Mouse (Mus musculus) midbrain, embryonic 13.5 days (tissue): ENCODE results near the gene Elk3. TPM values are rescaled to one million over a fixed set of nuclear protein-coding genes. Genes with fewer than 3 reads are reported as not detected.

ENCODE experiments used
- ATAC-seq: fragments of 200-750 bp; cut with Nextera tagmentation; 2 replicates; pipeline ENCODE4 v1.8.0; 2017; ENCODE audit warnings: mild to moderate bottlenecking, moderate TSS enrichment, moderate library complexity
- H3K27ac ChIP-seq: fragments of 300-500 bp; sonication (generic); 2 replicates; pipeline ENCODE4 v1.5.1; 2015; ENCODE audit warnings: inconsistent platforms, mild to moderate bottlenecking, moderate library complexity
- H3K27me3 ChIP-seq: fragments of 300-500 bp; sonication (generic); 2 replicates; pipeline ENCODE4 v1.6.1; 2015; ENCODE audit warnings: mild to moderate bottlenecking, inconsistent platforms
- H3K36me3 ChIP-seq: fragments of 300-500 bp; sonication (generic); 2 replicates; pipeline ENCODE4 v1.6.1; 2015; ENCODE audit warnings: mild to moderate bottlenecking, inconsistent platforms
- H3K4me1 ChIP-seq: fragments of 300-500 bp; sonication (generic); replicated peaks from 2 replicates; pipeline ENCODE4 v1.6.1; 2015; ENCODE audit warnings: inconsistent platforms
- H3K4me2 ChIP-seq: fragments of 300-500 bp; sonication (generic); replicated peaks from 2 replicates; pipeline ENCODE4 v1.6.1; 2015; ENCODE audit warnings: moderate library complexity, mild to moderate bottlenecking, inconsistent platforms
- H3K4me3 ChIP-seq: fragments of 300-500 bp; sonication (generic); replicated peaks from 2 replicates; pipeline ENCODE4 v1.5.1; 2015; ENCODE audit warnings: mild to moderate bottlenecking, inconsistent platforms
- H3K9ac ChIP-seq: fragments of 300-500 bp; sonication (generic); replicated peaks from 2 replicates; pipeline ENCODE4 v1.6.1; 2015; ENCODE audit warnings: mild to moderate bottlenecking, inconsistent platforms
- H3K9me3 ChIP-seq: fragments of 300-500 bp; sonication (generic); 2 replicates; pipeline ENCODE4 v1.6.1; 2016; ENCODE audit warnings: mild to moderate bottlenecking, inconsistent platforms
- WGBS: fragments of 180-500 bp; shearing (Covaris S2); methylation state at CpG from one replicate; pipeline ENCODE4 v1.1.7; 2015; 5-methylcytosine and 5-hydroxymethylcytosine counted together
- polyA plus RNA-seq: library from polyadenylated mRNA; unstranded; fragments of >200 nt; fragmentation: Nextera tagmentation; extraction: Ambion mirVana; gene quantifications from 2 replicates; pipeline ENCODE4 v1.2.1, GENCODE M21; 2015

The Elk3 gene
- polyA plus RNA-seq, 1 experiment from 2014 or later, result 8.5 TPM

DNA sequence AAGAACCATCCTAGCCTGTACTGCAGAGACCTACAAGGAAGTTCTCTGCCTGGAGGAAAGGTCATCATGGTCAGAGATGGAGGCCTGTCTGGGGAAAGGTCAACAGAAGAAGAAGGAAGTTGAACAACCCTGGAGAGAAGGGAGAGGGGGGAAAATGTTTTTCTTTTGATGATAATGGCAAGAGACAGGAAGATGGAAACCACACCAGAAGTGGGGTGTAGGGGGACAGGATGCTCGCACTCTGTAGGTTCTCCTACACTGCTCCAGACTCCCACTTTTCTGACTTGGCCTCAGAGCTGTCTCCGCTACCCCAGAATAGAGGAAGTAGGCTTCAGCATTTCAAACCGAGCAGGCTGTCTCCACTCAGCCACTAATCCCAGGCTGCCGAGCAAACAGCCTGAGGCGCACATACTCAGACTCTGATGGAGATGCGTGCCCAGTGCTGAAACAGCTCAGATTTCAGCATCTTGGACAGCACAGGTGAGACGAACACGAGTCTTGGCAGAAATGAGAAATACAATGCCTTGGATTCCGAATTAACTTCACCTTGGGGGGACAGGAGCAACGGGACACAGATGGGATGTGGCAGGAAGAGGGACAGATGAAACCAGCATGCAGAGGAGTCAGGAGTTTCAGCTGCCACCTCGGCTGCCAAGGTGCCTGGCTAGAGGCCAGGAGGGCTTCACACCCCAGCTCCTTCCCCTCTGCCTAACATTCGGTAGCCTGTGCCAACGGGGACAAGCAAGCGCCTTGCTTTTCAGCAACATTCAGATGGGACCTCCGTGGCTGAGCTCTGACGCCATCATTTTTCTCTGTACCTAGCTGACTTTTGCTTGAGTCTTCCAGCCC is 49.6 kb downstream of the Elk3 start:
- WGBS, result 27% methylated on average over 16 of the region's 16 CpGs
- H3K4me3 ChIP-seq, result peak overlapping the region; percentile 21
- H3K4me2 ChIP-seq, result peak overlapping the region; percentile 51
- no peak overlapping the region for H3K9ac ChIP-seq
- H3K36me3 ChIP-seq, result no peaks in the 10 kb centered on the region
- H3K9me3 ChIP-seq, result no peaks in the 10 kb centered on the region
- H3K4me1 ChIP-seq, result peaks cover 45% of the 10 kb centered on the region
- peak overlapping the region; percentile 61 for H3K27ac ChIP-seq
- ATAC-seq, result peak; percentile 57
- no peaks in the 10 kb centered on the region for H3K27me3 ChIP-seq

DNA sequence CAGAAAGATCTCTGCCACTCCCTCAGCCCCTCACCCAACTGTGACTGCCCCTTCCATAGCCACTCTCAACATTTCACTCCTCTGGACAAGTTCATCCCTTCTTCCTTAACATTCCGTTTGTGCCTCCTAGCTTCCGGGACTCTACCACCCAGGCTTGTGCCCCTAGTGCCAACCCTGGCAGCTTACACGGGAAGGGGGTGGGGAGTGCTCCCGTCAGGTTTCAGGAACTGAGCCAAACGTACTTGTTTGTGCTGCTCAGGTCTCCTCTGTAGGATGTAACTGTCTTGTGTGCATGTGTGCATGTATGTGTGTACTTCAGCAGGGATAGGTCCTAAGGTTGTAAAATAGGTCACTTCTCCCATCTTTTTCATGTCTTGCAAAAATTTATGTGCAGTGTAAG is 51.1 kb downstream of the Elk3 start:
- Histone ChIP-seq H3K9ac (no peak overlapping the region), H3K4me3 (no peak overlapping the region), H3K36me3 (no peaks in the 10 kb centered on the region), H3K4me2 (no peak overlapping the region), H3K4me1 (peaks cover 57% of the 10 kb centered on the region), H3K9me3 (no peaks in the 10 kb centered on the region), H3K27ac (no peak overlapping the region), H3K27me3 (no peaks in the 10 kb centered on the region)
- ATAC-seq, result no peak
- WGBS, result 72% methylated on average over 5 of the region's 5 CpGs

DNA sequence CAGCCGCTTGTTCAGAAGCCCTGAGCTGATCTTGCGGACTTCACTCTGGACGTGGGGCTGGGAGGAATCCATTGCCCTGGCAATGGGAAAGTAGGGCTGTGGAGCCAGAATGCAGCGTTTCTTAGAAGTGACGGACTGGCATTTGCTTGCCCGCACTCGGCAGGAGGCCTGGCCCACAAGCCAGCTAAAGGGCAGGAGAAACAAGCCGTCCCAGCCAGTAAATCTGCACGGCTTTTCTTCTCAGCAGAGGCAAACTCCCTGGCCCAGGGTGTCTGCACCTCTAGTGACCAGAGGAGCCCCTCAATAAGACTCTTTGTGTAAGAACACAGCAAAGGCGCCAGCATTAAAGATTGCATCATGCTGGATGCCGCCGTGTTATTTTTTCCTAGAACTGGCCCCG is 55.6 kb downstream of the Elk3 start:
- no peaks in the 10 kb centered on the region for H3K9me3 ChIP-seq
- peak overlapping the region; percentile 32 for H3K4me2 ChIP-seq
- 15% methylated on average over 13 of the region's 13 CpGs for WGBS
- H3K9ac ChIP-seq, result peak overlapping the region; percentile 37; the same call in 1 of the 2 replicates
- no peak overlapping the region for H3K4me3 ChIP-seq
- H3K27me3 ChIP-seq, result no peaks in the 10 kb centered on the region
- H3K4me1 ChIP-seq, result peaks cover 23% of the 10 kb centered on the region
- H3K27ac ChIP-seq, result peak overlapping the region; percentile 64
- H3K36me3 ChIP-seq, result no peaks in the 10 kb centered on the region
- ATAC-seq, result peak; percentile 57

DNA sequence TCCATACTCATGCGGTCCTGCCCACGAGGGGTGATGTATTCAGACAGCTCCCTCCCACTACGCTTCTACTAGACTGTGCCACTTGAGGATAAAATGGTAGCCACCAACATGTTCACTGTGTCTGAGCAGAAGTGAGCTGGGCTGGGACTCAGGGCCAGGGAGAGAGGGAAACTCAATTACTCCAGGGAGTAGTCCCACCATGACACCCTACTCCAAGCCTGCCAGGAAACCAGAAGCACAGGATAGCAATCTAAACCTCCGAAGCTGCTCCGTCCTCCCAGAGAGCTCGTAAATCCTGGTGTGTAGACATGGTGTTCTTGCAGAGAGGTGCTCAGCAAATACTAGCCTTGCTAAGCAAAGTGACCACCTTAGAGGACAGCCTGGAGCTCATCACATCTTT is 57.8 kb downstream of the Elk3 start:
- Histone ChIP-seq H3K9me3 (no peaks in the 10 kb centered on the region), H3K36me3 (peaks cover 10% of the 10 kb centered on the region; the same call in 1 of the 2 replicates), H3K4me3 (no peak overlapping the region), H3K4me1 (peaks cover 29% of the 10 kb centered on the region), H3K27ac (no peak overlapping the region), H3K4me2 (no peak overlapping the region), H3K27me3 (no peaks in the 10 kb centered on the region), H3K9ac (no peak overlapping the region)
- no peak for ATAC-seq
- WGBS, result 98% methylated on average over 6 of the region's 6 CpGs

DNA sequence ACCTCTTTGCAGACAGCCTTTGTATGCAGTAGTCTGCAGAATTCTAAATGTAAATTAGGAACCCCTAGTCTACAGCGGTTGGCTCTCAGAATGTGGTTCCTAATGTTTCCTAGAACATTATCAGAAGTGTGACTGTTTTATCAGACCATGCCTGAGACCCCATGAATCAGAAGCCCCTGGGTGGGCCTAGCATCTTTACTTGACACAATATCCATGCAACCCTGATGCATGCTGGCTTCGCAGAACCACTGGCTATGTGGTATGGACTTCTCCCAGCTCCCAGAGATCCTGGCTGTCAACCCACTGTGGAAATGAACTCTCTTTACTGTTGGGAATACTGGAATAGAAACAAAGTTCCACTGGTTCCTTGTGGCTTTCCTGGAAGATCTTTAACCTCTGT is 58.3 kb downstream of the Elk3 start:
- H3K27me3 ChIP-seq, result no peaks in the 10 kb centered on the region
- no peak for ATAC-seq
- WGBS, result 89% methylated on average over 2 of the region's 2 CpGs
- no peak overlapping the region for H3K27ac ChIP-seq
- H3K4me1 ChIP-seq, result peaks cover 33% of the 10 kb centered on the region
- H3K9ac ChIP-seq, result no peak overlapping the region
- no peak overlapping the region for H3K4me3 ChIP-seq
- no peak overlapping the region for H3K4me2 ChIP-seq
- H3K36me3 ChIP-seq, result peaks cover 10% of the 10 kb centered on the region; the same call in 1 of the 2 replicates
- no peaks in the 10 kb centered on the region for H3K9me3 ChIP-seq

DNA sequence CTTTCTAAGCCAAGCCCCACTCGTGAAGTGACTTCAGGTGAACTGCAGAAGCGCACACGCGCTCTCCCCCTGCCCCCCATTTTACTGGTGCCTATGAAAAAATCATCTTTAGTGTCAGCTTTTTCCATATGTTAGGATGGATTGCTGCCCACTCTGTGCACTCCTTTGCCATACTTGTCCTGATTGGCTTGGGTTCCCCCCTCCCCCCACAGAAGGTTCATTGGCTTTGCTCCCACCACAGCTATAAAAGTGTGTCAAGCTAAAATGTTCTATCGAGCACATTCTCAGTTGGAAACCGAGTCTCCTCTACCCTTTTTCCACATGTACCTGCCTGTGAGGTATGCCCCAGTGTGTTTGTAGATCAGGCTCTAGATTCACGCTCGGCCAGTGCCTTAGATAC is 59.5 kb downstream of the Elk3 start:
- Histone ChIP-seq H3K27me3 (no peaks in the 10 kb centered on the region), H3K4me2 (no peak overlapping the region), H3K9ac (no peak overlapping the region), H3K4me1 (peaks cover 27% of the 10 kb centered on the region), H3K9me3 (no peaks in the 10 kb centered on the region), H3K4me3 (no peak overlapping the region), H3K36me3 (peaks cover 10% of the 10 kb centered on the region; the same call in 1 of the 2 replicates), H3K27ac (no peak overlapping the region)
- WGBS, result 96% methylated on average over 8 of the region's 8 CpGs
- no peak for ATAC-seq

DNA sequence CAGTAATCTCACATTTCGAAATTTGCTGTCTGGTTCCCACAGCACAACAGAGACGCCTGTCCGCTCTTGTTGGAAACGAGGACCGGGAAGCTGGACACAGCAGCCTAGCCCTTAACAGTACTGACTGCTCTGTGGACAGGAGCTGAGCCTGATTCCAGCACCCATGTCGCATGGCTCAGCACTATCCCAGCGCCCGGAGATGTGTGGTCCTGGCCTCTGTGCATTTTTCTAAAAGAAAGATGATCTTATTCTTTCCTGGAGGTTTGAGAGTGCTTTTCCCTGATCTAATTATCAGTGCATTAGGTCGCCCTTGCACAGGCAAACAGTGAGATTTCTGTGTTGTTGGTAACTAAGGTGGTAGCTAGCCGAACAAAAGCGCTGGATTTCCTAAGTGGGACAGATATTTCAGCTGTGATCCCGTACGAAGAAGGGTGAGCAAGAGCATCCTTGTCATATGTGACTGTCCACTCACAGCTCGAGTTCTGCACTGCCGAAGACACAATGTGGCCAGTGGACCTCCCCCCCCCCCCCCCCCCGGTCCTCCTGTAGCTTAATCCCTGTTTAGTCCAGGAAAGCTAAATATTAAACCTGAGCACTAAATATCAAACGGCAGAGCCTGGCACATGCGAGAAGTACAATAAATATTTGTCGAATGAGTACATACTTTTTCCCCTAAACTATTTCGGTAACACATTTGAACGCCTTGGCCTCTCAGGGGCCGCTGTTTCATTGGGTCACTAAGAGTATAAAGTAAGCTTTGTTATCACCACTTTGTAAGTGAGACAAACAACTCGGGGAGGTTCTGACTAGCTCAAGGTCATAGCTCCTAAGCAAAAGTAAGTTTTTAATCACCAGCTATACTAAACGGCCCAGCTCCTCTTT is 60.3 kb downstream of the Elk3 start:
- Histone ChIP-seq H3K27me3 (no peaks in the 10 kb centered on the region), H3K27ac (no peak overlapping the region)

DNA sequence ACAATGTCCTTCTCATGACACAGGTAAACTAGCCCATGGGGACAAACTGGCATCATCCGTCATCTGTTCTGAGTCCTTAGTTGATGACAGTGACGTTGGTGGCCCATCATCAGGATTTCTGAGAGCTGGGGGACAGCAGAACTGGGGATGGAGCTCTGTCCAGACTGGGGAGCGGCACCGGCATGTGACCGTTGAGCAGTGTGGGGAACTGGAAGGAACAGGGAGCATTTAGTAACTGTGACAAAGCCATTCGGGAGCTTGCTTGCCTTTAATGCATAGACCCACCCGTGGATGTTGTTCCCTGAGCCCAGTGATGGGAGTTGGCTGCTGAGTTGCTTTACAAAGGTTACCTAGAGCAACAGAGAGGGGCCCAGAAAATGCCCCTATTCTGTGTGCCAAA is 61.0 kb downstream of the Elk3 start:
- H3K27me3 ChIP-seq, result no peaks in the 10 kb centered on the region
- H3K4me1 ChIP-seq, result peaks cover 15% of the 10 kb centered on the region
- H3K4me2 ChIP-seq, result no peak overlapping the region
- no peak overlapping the region for H3K27ac ChIP-seq
- no peak overlapping the region for H3K4me3 ChIP-seq
- no peak for ATAC-seq
- no peaks in the 10 kb centered on the region for H3K9me3 ChIP-seq
- no peak overlapping the region for H3K9ac ChIP-seq
- peaks cover 10% of the 10 kb centered on the region; the same call in 1 of the 2 replicates for H3K36me3 ChIP-seq
- WGBS, result 57% methylated on average over 7 of the region's 7 CpGs

More for the DNA sequence above, 60.3 kb downstream of the Elk3 start:
- Histone ChIP-seq H3K36me3 (peaks cover 10% of the 10 kb centered on the region; the same call in 1 of the 2 replicates), H3K4me3 (no peak overlapping the region), H3K4me1 (peaks cover 23% of the 10 kb centered on the region), H3K4me2 (no peak overlapping the region), H3K9me3 (no peaks in the 10 kb centered on the region), H3K9ac (no peak overlapping the region)
- WGBS, result 72% methylated on average over 24 of the region's 24 CpGs
- no peak for ATAC-seq

DNA sequence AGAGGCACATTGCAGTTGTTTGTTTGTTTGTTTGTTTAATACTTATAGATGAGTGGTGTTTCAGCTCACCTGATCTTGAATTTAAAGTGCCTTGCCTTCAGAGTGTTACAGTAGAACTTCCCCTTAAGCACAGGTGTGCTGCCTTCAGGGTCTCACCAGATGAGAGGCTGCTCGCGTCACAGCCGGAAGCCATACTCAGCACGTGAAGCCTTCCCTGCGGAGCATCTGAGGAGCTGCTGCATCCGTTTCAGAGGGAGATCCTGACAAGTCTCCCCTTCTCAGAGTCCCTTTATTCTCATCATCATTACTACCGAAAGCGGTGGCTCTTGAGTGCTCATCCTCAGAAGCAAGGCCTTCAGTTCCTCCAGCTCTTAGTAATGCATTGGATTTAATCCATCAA is 62.5 kb downstream of the Elk3 start:
- peaks cover 14% of the 10 kb centered on the region; the same call in 1 of the 2 replicates for H3K36me3 ChIP-seq
- H3K27me3 ChIP-seq, result no peaks in the 10 kb centered on the region
- no peak overlapping the region for H3K27ac ChIP-seq
- 80% methylated on average over 8 of the region's 8 CpGs for WGBS
- ATAC-seq, result no peak
- H3K9ac ChIP-seq, result no peak overlapping the region
- H3K4me1 ChIP-seq, result peaks cover 11% of the 10 kb centered on the region
- H3K9me3 ChIP-seq, result no peaks in the 10 kb centered on the region
- no peak overlapping the region for H3K4me3 ChIP-seq
- H3K4me2 ChIP-seq, result no peak overlapping the region

DNA sequence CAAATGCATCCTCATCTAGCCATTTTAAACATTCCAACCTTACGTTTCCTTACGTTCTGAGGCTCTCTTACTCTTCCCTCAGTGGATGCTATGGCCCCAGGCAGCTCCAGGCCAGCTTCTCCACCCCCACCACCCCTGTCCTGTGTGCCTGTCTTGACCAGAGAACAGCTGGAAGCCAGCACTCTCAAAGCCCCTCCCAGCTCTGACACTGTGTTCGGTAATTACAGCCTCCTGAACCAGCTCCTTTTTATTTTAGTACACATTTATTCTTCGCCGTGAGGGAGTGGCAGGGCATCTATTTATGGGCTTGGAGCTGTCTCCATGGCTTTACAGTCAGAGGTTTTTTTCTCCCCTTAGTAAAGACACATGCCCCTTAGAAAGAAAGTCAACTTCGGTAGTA is 63.0 kb downstream of the Elk3 start:
- 69% methylated on average over 6 of the region's 6 CpGs for WGBS
- Histone ChIP-seq H3K27ac (peak overlapping the region; percentile 2; the same call in 1 of the 2 replicates), H3K9ac (no peak overlapping the region), H3K4me2 (no peak overlapping the region), H3K27me3 (no peaks in the 10 kb centered on the region), H3K4me1 (peaks cover 11% of the 10 kb centered on the region), H3K36me3 (peaks cover 14% of the 10 kb centered on the region; the same call in 1 of the 2 replicates), H3K9me3 (no peaks in the 10 kb centered on the region), H3K4me3 (no peak overlapping the region)
- no peak for ATAC-seq

DNA sequence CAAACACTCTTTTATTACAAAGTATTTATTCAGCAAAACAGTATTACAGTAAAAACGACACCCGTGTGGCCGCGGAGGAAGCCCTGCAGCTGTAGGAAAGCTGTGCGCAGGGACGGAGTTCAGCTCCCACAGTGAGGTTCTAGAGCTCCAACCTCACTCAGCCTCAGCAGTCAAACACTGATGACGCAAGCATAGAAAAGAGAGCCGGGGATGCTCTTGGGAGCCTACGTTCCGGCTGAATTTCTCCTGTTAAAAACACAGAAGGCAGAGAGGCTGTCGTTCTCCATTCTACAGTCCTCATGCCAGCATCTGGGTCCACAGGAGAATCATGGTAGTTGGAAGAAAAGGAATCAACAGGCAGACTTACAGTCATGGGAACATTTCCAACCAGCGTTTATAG is 63.5 kb downstream of the Elk3 start:
- peaks cover 11% of the 10 kb centered on the region for H3K4me1 ChIP-seq
- no peak overlapping the region for H3K4me2 ChIP-seq
- H3K9ac ChIP-seq, result no peak overlapping the region
- H3K27ac ChIP-seq, result peak overlapping the region; percentile 2; the same call in 1 of the 2 replicates
- H3K27me3 ChIP-seq, result no peaks in the 10 kb centered on the region
- H3K9me3 ChIP-seq, result no peaks in the 10 kb centered on the region
- H3K36me3 ChIP-seq, result peaks cover 14% of the 10 kb centered on the region; the same call in 1 of the 2 replicates
- H3K4me3 ChIP-seq, result no peak overlapping the region
- 92% methylated on average over 12 of the region's 12 CpGs for WGBS
- ATAC-seq, result no peak
